Comparison of ENCODE assay signal across 28 mouse cellular contexts in the genomic region with DNA sequence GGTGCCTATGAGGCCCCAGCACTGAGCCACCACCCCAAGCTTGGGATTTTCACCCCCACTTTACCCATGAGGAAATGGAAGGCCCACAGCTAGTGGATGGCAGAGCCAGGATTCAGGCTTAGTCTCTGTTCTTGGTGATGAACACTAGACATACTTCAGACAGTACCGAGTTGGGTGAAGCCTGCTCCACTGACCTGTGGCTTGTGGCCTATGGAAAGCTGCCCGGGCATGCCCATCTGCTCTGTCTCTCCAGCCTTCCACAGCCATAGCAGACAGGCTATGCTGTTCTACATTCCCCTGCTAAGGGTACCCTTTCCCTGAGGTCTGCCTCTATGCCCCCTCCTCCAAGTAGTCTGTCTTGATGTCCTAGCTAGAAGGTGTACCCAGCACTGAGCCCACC. TPM values are rescaled to one million over a fixed set of nuclear protein-coding genes. Genes with fewer than 3 reads are reported as not detected.
A peak's percentile ranks its signal among the peaks of the same experiment; 100 is the strongest.
DNase-seq lines count a peak whose midpoint lies in the region; ATAC-seq and TF ChIP-seq lines count a peak whose summit lies in the region.
"Had no signal": no experiment of that assay in that cellular context is flagged by ENCODE, and none has a peak within 500 bp of the region (broad histone marks: within the 10 kb centered on the region; RNA-seq: fewer than 3 reads in every experiment).

No protein-coding gene starts in this region.

- H3K27me3 ChIP-seq in stomach, embryonic 16.5 days (ENCODE audit: control insufficient read depth, insufficient read depth, low read length) = no peaks in the 10 kb centered on the region
- no peaks in the 10 kb centered on the region for H3K27me3 ChIP-seq in stomach, postnatal 0 days (ENCODE audit: control insufficient read depth, insufficient read depth, low read length)
- H3K27me3 ChIP-seq in limb, embryonic 10.5 days (ENCODE audit: low read depth, poor library complexity, severe bottlenecking) = no peaks in the 10 kb centered on the region
- H3K27me3 ChIP-seq: hindbrain, embryonic 12.5 days; kidney, embryonic 15.5 days; limb, embryonic 12.5 days; liver, embryonic 15.5 days; midbrain, embryonic 12.5 days; neural tube, embryonic 15.5 days; stomach, embryonic 15.5 days had no signal

- H3K4me1 ChIP-seq in stomach, embryonic 16.5 days (ENCODE audit: control insufficient read depth, insufficient read depth, low read length) = peaks cover 20% of the 10 kb centered on the region
- peaks cover 7% of the 10 kb centered on the region for H3K4me1 ChIP-seq in stomach, postnatal 0 days (replicated peaks; ENCODE audit: control insufficient read depth, insufficient read depth)
- peaks cover 24% of the 10 kb centered on the region for H3K4me1 ChIP-seq in limb, embryonic 10.5 days

- peaks cover 9% of the 10 kb centered on the region; the same call in 1 of the 2 replicates for H3K36me3 ChIP-seq in stomach, embryonic 16.5 days (ENCODE audit: control insufficient read depth, insufficient read depth, low read length)
- peaks cover 32% of the 10 kb centered on the region for H3K36me3 ChIP-seq in stomach, postnatal 0 days (ENCODE audit: control insufficient read depth, insufficient read depth, low read length)
- peaks cover 64% of the 10 kb centered on the region for H3K36me3 ChIP-seq in limb, embryonic 10.5 days

- 93% methylated on average over 2 of the region's 2 CpGs for WGBS in stomach, embryonic 16.5 days
- 80% methylated on average over 2 of the region's 2 CpGs for WGBS in stomach, postnatal 0 days
- WGBS in limb, embryonic 10.5 days = 91% methylated on average over 2 of the region's 2 CpGs

- H3K9me3 ChIP-seq in stomach, embryonic 16.5 days (replicated peaks; ENCODE audit: control insufficient read depth, low read length) = no peaks in the 10 kb centered on the region
- no peaks in the 10 kb centered on the region for H3K9me3 ChIP-seq in stomach, postnatal 0 days (ENCODE audit: control insufficient read depth, low read length)
- no peaks in the 10 kb centered on the region for H3K9me3 ChIP-seq in limb, embryonic 10.5 days (replicated peaks)
- H3K9me3 ChIP-seq: hindbrain, embryonic 12.5 days; kidney, embryonic 15.5 days; limb, embryonic 12.5 days; liver, embryonic 15.5 days; midbrain, embryonic 12.5 days; neural tube, embryonic 15.5 days; stomach, embryonic 15.5 days had no signal

- intact Hi-C loops in heart, postnatal 36 days (cut with DNase I) = no loop called here

- no peak overlapping the region for H3K4me2 ChIP-seq in stomach, embryonic 16.5 days (ENCODE audit: low read depth, low read length)
- no peak overlapping the region for H3K4me2 ChIP-seq in stomach, postnatal 0 days (replicated peaks; ENCODE audit: low read depth)
- H3K4me2 ChIP-seq: hindbrain, embryonic 12.5 days; kidney, embryonic 15.5 days; limb, embryonic 12.5 days; liver, embryonic 15.5 days; lung, embryonic 14.5 days; midbrain, embryonic 12.5 days; neural tube, embryonic 15.5 days; stomach, embryonic 15.5 days had no signal

- DNase-seq in heart, adult 11 months = peak; percentile 86
- no peak for DNase-seq in heart, postnatal 36 days
- no peak for DNase-seq in stomach, postnatal 0 days (ENCODE audit: low spot score)
- DNase-seq in R1 (ENCODE audit: low read depth, low spot score) = peak; percentile 42
- no peak for DNase-seq in thymus, postnatal 14 days
- DNase-seq in limb, embryonic 10.5 days (ENCODE audit: low spot score) = no peak
- DNase-seq: adrenal gland, adult 2 months; cerebellum, adult 8-10 months; cerebellum, postnatal 25 days; heart, postnatal 14 days; kidney, postnatal 25 days; lung, embryonic 14.5 days; lung, postnatal 14 days; retina, postnatal 1 day; right cerebral cortex, postnatal 14 days; thymus, adult 18-20 months had no signal

- TF ChIP-seq EP300 in stomach, postnatal 0 days (optimal IDR thresholded peaks at IDR 0.05) = no peak

- no peak overlapping the region for H3K27ac ChIP-seq in stomach, embryonic 16.5 days (ENCODE audit: low read length)
- H3K27ac ChIP-seq in stomach, postnatal 0 days (replicated peaks) = no peak overlapping the region
- H3K27ac ChIP-seq in limb, embryonic 10.5 days = no peak overlapping the region
- H3K27ac ChIP-seq: hindbrain, embryonic 12.5 days; kidney, embryonic 15.5 days; limb, embryonic 12.5 days; liver, embryonic 15.5 days; midbrain, embryonic 12.5 days; neural tube, embryonic 15.5 days; stomach, embryonic 15.5 days had no signal

- ATAC-seq in stomach, embryonic 16.5 days (ENCODE audit: insufficient read depth, low FRiP score) = no peak
- no peak for ATAC-seq in stomach, postnatal 0 days (ENCODE audit: low FRiP score, low TSS enrichment)
- ATAC-seq: activated CD4-positive, CD25-positive, alpha-beta regulatory T cell, adult 4 months; CD4-positive, CD25-positive, alpha-beta regulatory T cell, adult 4 months; forebrain, embryonic 14.5 days; intestine, postnatal 0 days had no signal

- no peak for TF ChIP-seq CTCF in stomach, postnatal 0 days (IDR thresholded peaks at IDR 0.05; ENCODE audit: low read depth)

- peak overlapping the region; percentile 20; the same call in 1 of the 2 replicates for H3K9ac ChIP-seq in stomach, embryonic 16.5 days (ENCODE audit: low read length)
- H3K9ac ChIP-seq in stomach, postnatal 0 days (ENCODE audit: low read length) = no peak overlapping the region
- H3K9ac ChIP-seq: hindbrain, embryonic 12.5 days; kidney, embryonic 15.5 days; limb, embryonic 12.5 days; liver, embryonic 15.5 days; lung, embryonic 14.5 days; midbrain, embryonic 12.5 days; neural tube, embryonic 15.5 days; stomach, embryonic 15.5 days had no signal

- H3K4me3 ChIP-seq in stomach, embryonic 16.5 days (replicated peaks; ENCODE audit: low read length) = no peak overlapping the region
- no peak overlapping the region for H3K4me3 ChIP-seq in stomach, postnatal 0 days (ENCODE audit: low read depth, low read length)
- no peak overlapping the region for H3K4me3 ChIP-seq in limb, embryonic 10.5 days
- H3K4me3 ChIP-seq: hindbrain, embryonic 12.5 days; kidney, embryonic 15.5 days; limb, embryonic 12.5 days; liver, embryonic 15.5 days; midbrain, embryonic 12.5 days; neural tube, embryonic 15.5 days; stomach, embryonic 15.5 days had no signal

RNA-seq across cellular contexts. Expression of gene Tmem43, which starts 3.0 kb away (rescaled TPM):
- total RNA-seq in heart, postnatal 36 days (2021) = 10 to 100 TPM; 28.0 to 28.1 TPM
- polyA plus RNA-seq in stomach, embryonic 16.5 days (2015; fragmentation: Nextera tagmentation; extraction: Ambion mirVana) = 56.8 and 64.3 TPM in 2 replicates
- 72.0 and 72.6 TPM in 2 replicates for polyA plus RNA-seq in stomach, postnatal 0 days (2015; fragmentation: Nextera tagmentation; extraction: Ambion mirVana)
- polyA plus RNA-seq in limb, embryonic 10.5 days (2016; fragmentation: Nextera tagmentation; extraction: Ambion mirVana) = 60.3 and 60.4 TPM in 2 replicates

RNA-seq across cellular contexts. Expression of gene Chchd4, which starts 3.2 kb away (rescaled TPM):
- total RNA-seq in heart, postnatal 36 days (2021) = 10 to 100 TPM; 14.6 to 15.4 TPM
- 23.3 and 25.3 TPM in 2 replicates for polyA plus RNA-seq in stomach, embryonic 16.5 days (2015; fragmentation: Nextera tagmentation; extraction: Ambion mirVana)
- 14.7 TPM in 2 replicates for polyA plus RNA-seq in stomach, postnatal 0 days (2015; fragmentation: Nextera tagmentation; extraction: Ambion mirVana)
- 32.8 and 44.9 TPM in 2 replicates for polyA plus RNA-seq in limb, embryonic 10.5 days (2016; fragmentation: Nextera tagmentation; extraction: Ambion mirVana)

RNA-seq across cellular contexts. Expression of gene Xpc, which starts 39.1 kb away (rescaled TPM):
- 10 to 100 TPM; 10.8 to 12.8 TPM for total RNA-seq in heart, postnatal 36 days (2021)
- 12.7 and 14.9 TPM in 2 replicates for polyA plus RNA-seq in stomach, embryonic 16.5 days (2015; fragmentation: Nextera tagmentation; extraction: Ambion mirVana)
- 8.9 and 9.3 TPM in 2 replicates for polyA plus RNA-seq in stomach, postnatal 0 days (2015; fragmentation: Nextera tagmentation; extraction: Ambion mirVana)
- 25.0 and 27.0 TPM in 2 replicates for polyA plus RNA-seq in limb, embryonic 10.5 days (2016; fragmentation: Nextera tagmentation; extraction: Ambion mirVana)

RNA-seq across cellular contexts. Expression of gene Lsm3, which starts 39.2 kb away (rescaled TPM):
- total RNA-seq in heart, postnatal 36 days (2021) = 10 to 100 TPM; 53.8 to 55.3 TPM
- polyA plus RNA-seq in stomach, embryonic 16.5 days (2015; fragmentation: Nextera tagmentation; extraction: Ambion mirVana) = 175 and 191 TPM in 2 replicates
- polyA plus RNA-seq in stomach, postnatal 0 days (2015; fragmentation: Nextera tagmentation; extraction: Ambion mirVana) = 107 and 121 TPM in 2 replicates
- polyA plus RNA-seq in limb, embryonic 10.5 days (2016; fragmentation: Nextera tagmentation; extraction: Ambion mirVana) = 460 and 503 TPM in 2 replicates

Comparison
In these comparisons a context has a peak if more than half of its experiments do, and no peak if none do; other contexts are left out.
1. DNase-seq: peak in heart, adult 11 months (single experiment) and R1 (single experiment); none in heart, postnatal 36 days (0 of 2), stomach, postnatal 0 days (single experiment), thymus, postnatal 14 days (single experiment) and limb, embryonic 10.5 days (single experiment).